Mouse (Mus musculus) midbrain, embryonic 10.5 days (tissue): Measurements from ENCODE around the gene St3gal3. TPM values are rescaled to one million over a fixed set of nuclear protein-coding genes. Genes with fewer than 3 reads are reported as not detected.

Source experiments
- DNase-seq: peaks from one replicate; pipeline ENCODE4 v3.0.0-alpha.2; 2017; ENCODE audit warnings: low spot score
- H3K27ac ChIP-seq: fragments of 300-500 bp; sonication (generic); replicated peaks from 2 replicates; pipeline ENCODE4 v1.5.1; 2016; ENCODE audit warnings: mild to moderate bottlenecking
- H3K27me3 ChIP-seq: fragments of 300-500 bp; sonication (generic); 2 replicates; pipeline ENCODE4 v1.6.1; 2016; ENCODE audit warnings: low read depth, mild to moderate bottlenecking; ENCODE audit not compliant: poor library complexity, severe bottlenecking
- H3K36me3 ChIP-seq: fragments of 300-500 bp; sonication (generic); 2 replicates; pipeline ENCODE4 v1.6.1; 2016; ENCODE audit warnings: mild to moderate bottlenecking, moderate library complexity
- H3K4me1 ChIP-seq: fragments of 300-500 bp; sonication (generic); 2 replicates; pipeline ENCODE4 v1.6.1; 2016
- H3K4me3 ChIP-seq: fragments of 300-500 bp; sonication (generic); 2 replicates; pipeline ENCODE4 v1.5.1; 2016; ENCODE audit warnings: mild to moderate bottlenecking, moderate library complexity
- H3K9me3 ChIP-seq: fragments of 300-500 bp; sonication (generic); replicated peaks from 2 replicates; pipeline ENCODE4 v1.6.1; 2016; ENCODE audit warnings: mild to moderate bottlenecking
- WGBS: fragments of 180-500 bp; shearing (Covaris S2); methylation state at CpG from one replicate; pipeline ENCODE4 v1.1.7; 2016; 5-methylcytosine and 5-hydroxymethylcytosine counted together
- polyA plus RNA-seq: library from polyadenylated mRNA; unstranded; fragments of >200 nt; fragmentation: Nextera tagmentation; extraction: Ambion mirVana; gene quantifications from 2 replicates; pipeline ENCODE4 v1.2.1, GENCODE M21; 2016

Gene St3gal3
- polyA plus RNA-seq, 1 experiment from 2014 or later = 7.3 TPM

DNA sequence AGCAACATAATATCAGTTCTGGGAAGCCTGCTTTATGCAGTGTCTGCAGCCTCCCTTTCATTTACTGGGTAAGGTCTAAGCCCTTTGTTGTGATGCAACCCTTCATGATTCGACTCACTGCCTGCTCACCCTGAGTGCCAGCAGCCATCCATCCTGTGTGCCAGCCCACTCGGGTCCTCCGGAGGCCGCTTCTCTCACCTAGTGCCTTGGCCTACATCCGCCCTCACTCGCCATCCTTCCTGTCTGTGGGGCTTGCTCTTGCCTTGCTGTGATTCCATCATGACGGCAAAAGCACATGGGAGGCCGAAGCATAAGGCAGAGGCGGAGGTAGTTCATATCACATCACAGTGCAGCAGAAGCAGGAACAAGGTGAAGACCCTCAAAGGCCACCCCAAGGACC lies 56.1 kb downstream of the St3gal3 start:
- Histone ChIP-seq H3K4me3 (no peak overlapping the region), H3K9me3 (peaks cover 4% of the 10 kb centered on the region; the same call in 1 of the 2 replicates), H3K4me1 (peaks cover 20% of the 10 kb centered on the region), H3K36me3 (peaks cover 3% of the 10 kb centered on the region), H3K27me3 (no peaks in the 10 kb centered on the region), H3K27ac (peak overlapping the region; percentile 46; the same call in 1 of the 2 replicates)
- DNase-seq = no peak
- 87% methylated on average over 9 of the region's 9 CpGs for WGBS

DNA sequence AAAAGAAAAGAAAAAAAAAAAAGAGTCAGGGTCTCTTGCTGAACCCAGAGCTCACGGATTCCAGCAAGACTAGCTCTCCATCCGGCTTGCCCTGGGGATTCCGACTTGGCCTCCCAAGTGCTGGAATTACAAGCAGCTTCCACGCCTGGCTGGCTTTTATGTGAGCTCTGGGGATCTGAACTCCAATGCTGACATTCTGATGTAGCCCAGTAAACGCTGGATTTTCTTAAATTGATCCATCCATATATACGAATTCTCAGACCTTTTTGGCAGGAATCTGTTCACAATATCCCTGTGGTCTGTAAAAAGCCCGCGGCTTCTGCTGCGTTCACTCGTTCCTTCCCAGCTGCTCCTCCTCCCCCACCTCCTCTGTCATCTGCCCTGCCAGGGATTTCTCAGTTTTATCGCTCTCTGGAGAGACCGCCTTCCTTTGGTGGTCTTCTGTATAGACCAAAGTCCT lies 57.4 kb downstream of the St3gal3 start:
- Histone ChIP-seq H3K4me1 (peaks cover 17% of the 10 kb centered on the region; the same call in 1 of the 2 replicates), H3K9me3 (peaks cover 4% of the 10 kb centered on the region; the same call in 1 of the 2 replicates), H3K27ac (no peak overlapping the region), H3K36me3 (peaks cover 3% of the 10 kb centered on the region), H3K4me3 (no peak overlapping the region), H3K27me3 (no peaks in the 10 kb centered on the region)
- DNase-seq = no peak
- WGBS = 64% methylated on average over 12 of the region's 12 CpGs

DNA sequence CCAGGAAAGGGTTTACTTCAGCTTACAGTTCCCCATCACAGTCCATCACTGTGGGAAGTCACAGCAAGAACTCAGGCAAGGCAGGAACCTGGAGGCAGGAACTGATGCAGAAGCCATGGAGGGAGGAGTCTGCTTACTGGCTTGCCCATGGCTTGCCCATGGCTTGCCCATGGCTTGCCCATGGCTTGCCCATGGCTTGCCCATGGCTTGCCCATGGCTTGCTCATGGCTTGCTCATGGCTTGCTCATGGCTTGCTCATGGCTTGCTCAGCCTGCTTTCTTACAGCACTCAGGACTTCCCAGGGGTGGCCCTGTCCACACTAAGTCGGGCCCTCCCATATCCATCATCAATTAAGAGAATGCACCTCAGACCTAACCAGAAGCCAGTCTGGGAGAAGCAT lies 58.1 kb downstream of the St3gal3 start:
- 82% methylated on average over 1 of the region's 1 CpGs for WGBS
- DNase-seq = no peak
- peaks cover 3% of the 10 kb centered on the region for H3K36me3 ChIP-seq
- no peak overlapping the region for H3K4me3 ChIP-seq
- no peak overlapping the region for H3K27ac ChIP-seq
- peaks cover 4% of the 10 kb centered on the region; the same call in 1 of the 2 replicates for H3K9me3 ChIP-seq
- H3K4me1 ChIP-seq = peaks cover 22% of the 10 kb centered on the region; the same call in 1 of the 2 replicates
- H3K27me3 ChIP-seq = no peaks in the 10 kb centered on the region

DNA sequence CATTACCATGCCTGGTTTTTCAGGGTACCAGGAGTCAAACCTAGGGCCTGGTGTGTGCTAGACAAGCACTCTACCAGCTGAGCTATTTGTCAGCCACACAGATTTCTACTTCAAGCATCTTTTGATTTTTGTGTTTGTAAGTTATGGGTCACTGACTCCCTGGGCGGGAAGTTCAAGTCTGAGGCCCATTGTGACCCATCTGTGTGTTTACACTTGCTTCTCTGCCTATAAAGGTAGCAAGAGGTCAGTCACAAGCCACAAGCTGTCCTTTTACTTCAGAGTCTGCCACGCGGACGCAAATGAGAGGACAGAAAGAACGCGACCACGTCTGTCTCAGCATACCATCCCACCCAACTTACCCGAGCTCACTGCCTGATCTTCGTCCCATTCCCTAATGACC lies 59.4 kb downstream of the St3gal3 start:
- H3K36me3 ChIP-seq = peaks cover 3% of the 10 kb centered on the region
- peaks cover 27% of the 10 kb centered on the region for H3K4me1 ChIP-seq
- DNase-seq = no peak
- peaks cover 4% of the 10 kb centered on the region; the same call in 1 of the 2 replicates for H3K9me3 ChIP-seq
- H3K27me3 ChIP-seq = no peaks in the 10 kb centered on the region
- WGBS = 83% methylated on average over 9 of the region's 9 CpGs
- H3K4me3 ChIP-seq = no peak overlapping the region
- H3K27ac ChIP-seq = 0 out of 2 replicates have a peak overlapping the region, but pooled peaks have one; percentile 28

DNA sequence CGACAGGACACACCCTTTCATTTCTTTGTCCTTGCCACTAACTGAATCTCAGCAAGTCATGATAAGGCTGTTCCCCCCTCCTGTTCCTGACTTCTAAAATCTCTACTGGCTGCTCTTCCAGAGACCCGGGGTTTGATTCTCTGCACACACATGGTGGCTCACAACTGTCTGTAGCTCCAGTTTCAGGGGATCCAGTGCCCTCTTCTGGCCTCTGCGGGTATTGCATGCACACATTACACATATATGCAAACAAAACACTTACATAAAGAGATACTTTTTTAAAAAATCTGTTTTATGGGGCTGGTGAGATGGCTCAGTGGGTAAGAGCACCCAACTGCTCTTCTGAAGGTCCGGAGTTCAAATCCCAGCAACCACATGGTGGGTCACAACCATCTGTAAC lies 60.5 kb downstream of the St3gal3 start:
- DNase-seq = no peak
- Histone ChIP-seq H3K27ac (no peak overlapping the region), H3K4me3 (no peak overlapping the region), H3K4me1 (peaks cover 29% of the 10 kb centered on the region), H3K9me3 (peaks cover 4% of the 10 kb centered on the region; the same call in 1 of the 2 replicates), H3K36me3 (peaks cover 3% of the 10 kb centered on the region), H3K27me3 (no peaks in the 10 kb centered on the region)
- WGBS = 89% methylated on average over 4 of the region's 4 CpGs

DNA sequence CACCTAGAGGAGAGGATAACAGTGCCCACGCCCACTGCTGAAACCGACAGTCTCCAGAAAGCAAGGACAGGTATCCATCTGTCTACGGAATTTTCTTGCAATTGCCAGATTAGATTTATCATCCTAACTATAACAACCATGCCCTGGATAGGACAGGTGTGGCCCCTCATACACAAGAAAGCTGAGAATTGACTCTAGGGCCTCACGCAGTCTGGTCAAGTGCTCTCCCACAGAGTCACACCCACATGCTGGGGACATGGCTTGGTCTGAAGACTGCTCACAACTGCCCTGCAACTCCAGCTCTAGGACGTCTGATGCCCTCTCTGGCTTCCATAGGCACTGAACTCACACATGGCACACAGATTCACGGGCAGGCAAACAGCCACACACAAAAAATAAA lies 61.6 kb downstream of the St3gal3 start:
- Histone ChIP-seq H3K4me3 (no peak overlapping the region), H3K27ac (no peak overlapping the region), H3K36me3 (peaks cover 3% of the 10 kb centered on the region), H3K4me1 (peaks cover 29% of the 10 kb centered on the region), H3K9me3 (peaks cover 4% of the 10 kb centered on the region; the same call in 1 of the 2 replicates), H3K27me3 (no peaks in the 10 kb centered on the region)
- DNase-seq = no peak
- WGBS = 90% methylated on average over 6 of the region's 6 CpGs

DNA sequence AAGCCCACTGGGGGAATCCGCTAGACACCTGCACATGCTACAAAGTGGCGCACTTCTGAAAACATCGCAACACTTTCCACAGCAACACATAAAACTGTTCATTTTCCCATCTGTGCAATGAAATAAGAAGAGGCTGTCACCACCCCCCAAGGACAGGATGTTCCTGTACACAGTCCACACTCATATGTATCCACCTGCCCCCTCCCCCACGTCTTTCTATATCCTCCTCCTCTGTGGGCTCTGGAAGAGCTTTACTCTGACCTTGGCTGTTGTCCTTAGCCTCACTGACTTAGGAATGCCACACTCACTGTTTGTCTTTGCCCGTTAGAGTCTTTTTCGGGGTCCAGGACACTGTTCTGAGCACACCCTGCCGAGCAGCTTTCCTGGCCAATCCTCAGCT lies 62.8 kb downstream of the St3gal3 start:
- H3K9me3 ChIP-seq = peaks cover 4% of the 10 kb centered on the region; the same call in 1 of the 2 replicates
- peaks cover 20% of the 10 kb centered on the region for H3K4me1 ChIP-seq
- H3K27ac ChIP-seq = no peak overlapping the region
- H3K4me3 ChIP-seq = no peak overlapping the region
- WGBS = 89% methylated on average over 7 of the region's 7 CpGs
- peaks cover 3% of the 10 kb centered on the region for H3K36me3 ChIP-seq
- no peaks in the 10 kb centered on the region for H3K27me3 ChIP-seq
- no peak for DNase-seq

DNA sequence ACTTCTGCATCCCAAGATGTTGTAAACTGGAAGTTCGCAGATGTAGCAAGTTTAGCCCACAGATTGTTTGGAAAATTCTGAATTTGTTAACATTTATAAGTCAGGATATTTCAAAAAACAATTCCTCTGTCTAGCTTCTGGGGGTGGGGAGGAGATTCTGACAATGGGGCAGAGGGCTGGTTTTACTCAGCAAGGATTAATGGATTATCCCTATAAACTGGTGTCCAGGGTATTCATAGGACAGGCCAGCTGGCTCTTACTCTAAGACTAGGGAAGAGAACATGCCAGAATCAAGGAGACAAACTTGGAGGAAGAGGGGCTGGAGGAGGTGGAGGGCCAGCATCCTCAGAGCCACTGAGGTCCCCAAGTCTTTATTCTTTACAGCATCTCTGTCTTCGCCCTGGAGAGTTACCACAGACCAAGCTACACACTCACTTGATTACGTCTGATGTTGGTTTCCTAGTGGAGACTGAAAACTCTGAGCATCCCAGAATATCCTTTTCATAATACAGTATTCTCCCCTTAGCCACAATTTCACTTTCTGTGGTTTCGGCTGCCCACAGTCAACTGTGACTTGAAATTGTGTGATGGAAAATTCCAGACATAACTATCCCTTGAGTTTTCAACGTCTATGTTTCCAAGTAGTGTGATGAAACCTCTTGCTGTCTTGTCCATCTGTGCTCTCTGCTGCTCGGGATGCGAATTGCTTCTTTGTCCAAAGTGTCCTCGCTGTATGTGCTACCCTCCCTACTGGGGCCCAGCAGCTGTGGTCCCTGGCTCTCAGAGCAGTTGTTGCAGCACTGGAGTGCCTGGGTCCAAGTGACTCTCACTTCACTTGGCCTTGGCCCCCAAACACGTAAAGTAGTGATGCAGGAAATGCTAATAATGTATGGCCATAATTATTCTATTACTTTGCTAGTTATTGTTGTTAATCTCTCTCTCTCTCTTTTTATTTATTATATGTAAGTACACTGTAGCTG lies 64.2 kb downstream of the St3gal3 start:
- Histone ChIP-seq H3K4me1 (peaks cover 16% of the 10 kb centered on the region), H3K27ac (no peak overlapping the region), H3K36me3 (peaks cover 3% of the 10 kb centered on the region), H3K4me3 (no peak overlapping the region), H3K9me3 (peaks cover 4% of the 10 kb centered on the region; the same call in 1 of the 2 replicates), H3K27me3 (no peaks in the 10 kb centered on the region)
- DNase-seq = no peak
- WGBS = 91% methylated on average over 9 of the region's 9 CpGs

DNA sequence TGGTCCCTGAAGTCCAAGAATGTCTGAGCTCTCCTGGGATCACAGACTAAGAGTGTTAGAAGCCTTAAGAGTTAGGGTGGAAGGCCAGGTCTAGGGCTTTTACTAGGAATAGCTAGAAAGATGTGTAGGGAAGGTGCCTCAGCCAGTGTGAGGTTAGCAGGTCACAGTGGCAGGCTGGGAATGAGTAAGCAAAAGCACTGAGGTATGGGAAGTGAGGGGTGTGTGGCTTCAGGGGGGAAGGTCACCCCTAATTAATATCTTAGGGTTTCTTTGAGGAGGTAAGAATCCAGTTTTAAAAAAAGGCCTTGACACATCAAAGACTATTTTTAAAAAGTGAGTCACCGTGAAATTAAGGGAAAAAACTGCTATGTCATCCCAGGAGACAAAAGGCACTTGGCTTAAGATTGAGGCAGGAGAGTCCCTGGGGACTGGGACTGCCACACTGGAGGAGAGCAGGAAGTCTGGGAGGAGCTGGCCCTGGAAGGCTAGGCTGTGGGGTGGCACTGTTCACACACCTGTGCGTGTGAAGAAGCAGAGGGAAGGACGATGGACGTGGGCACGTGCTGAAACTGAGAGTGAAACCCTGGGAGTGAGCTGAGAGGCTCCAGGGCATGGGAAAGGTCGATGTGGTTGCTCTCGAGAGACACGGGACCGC lies 72.8 kb downstream of the St3gal3 start:
- H3K9me3 ChIP-seq = no peaks in the 10 kb centered on the region
- no peak for DNase-seq
- no peak overlapping the region for H3K4me3 ChIP-seq
- peak overlapping the region; percentile 23; the same call in 1 of the 2 replicates for H3K27ac ChIP-seq
- WGBS = 69% methylated on average over 9 of the region's 9 CpGs
- no peaks in the 10 kb centered on the region for H3K36me3 ChIP-seq
- peaks cover 26% of the 10 kb centered on the region for H3K4me1 ChIP-seq
- H3K27me3 ChIP-seq = no peaks in the 10 kb centered on the region

DNA sequence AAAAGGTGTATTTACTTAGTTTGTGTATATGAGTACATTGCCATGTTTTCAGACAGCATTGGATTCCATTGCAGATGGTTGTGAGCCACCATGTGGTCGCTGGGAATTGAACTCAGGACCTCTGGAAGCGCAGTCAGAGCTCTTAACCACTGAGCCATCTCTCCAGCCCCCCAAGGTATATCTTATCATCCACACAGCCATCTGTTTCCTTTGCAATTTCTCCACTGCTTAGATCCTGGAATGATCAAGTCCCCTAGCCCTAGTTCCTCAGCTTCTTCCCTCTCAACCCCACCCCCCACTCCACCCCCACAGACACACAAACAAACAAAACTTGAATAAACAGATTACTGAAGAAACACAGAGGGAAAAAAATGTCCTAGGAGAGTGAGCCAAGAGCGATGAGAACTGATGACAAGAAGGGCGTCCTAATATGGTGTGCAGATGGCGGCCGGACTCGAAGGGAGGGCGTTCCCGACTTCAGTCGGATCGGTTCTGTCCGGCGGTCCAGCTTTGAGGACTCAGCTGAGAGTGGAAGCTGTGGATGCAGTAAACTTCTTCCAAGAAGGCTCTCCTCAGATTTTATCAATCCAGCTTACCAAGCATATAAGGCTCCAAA lies 73.7 kb downstream of the St3gal3 start:
- H3K9me3 ChIP-seq = no peaks in the 10 kb centered on the region
- no peak overlapping the region for H3K27ac ChIP-seq

DNA sequence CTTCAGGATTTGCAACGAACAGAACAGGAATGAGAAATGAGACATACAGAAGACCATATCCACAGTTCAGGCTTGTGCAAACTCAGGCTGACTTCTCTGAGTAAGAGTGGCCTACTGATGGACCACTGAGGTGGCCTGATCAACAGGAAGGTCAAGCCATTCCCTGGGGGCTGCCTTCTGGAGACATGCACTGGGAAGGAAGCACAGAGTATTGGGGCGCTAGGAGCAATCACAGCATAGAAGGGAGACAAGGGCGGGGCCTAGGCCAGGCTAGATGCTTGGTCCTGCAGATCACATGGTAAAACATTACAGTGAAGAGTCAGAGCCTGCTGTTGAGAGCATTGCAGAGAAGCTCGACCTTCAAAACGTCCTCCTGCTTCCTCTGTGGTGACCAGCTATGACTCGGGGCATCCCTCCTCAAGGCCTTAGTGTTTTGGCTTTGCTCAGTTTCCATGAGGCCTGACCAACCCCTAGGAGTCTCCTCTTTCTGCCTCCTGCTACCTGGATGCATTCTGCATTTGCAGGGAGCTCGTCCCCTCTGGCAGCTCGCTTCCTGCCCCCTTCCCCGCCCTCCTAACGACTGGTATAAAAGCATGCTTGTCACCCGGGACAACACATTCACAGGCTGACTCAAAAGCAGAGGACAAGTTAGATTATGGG lies 74.8 kb downstream of the St3gal3 start:
- no peak overlapping the region for H3K27ac ChIP-seq
- peaks cover 26% of the 10 kb centered on the region for H3K4me1 ChIP-seq
- H3K9me3 ChIP-seq = no peaks in the 10 kb centered on the region
- no peak for DNase-seq
- H3K27me3 ChIP-seq = no peaks in the 10 kb centered on the region
- no peak overlapping the region for H3K4me3 ChIP-seq
- H3K36me3 ChIP-seq = no peaks in the 10 kb centered on the region
- 71% methylated on average over 11 of the region's 11 CpGs for WGBS

More for the DNA sequence above, 73.7 kb downstream of the St3gal3 start:
- Histone ChIP-seq H3K27me3 (no peaks in the 10 kb centered on the region), H3K4me3 (no peak overlapping the region), H3K36me3 (no peaks in the 10 kb centered on the region), H3K4me1 (peaks cover 26% of the 10 kb centered on the region)
- 87% methylated on average over 13 of the region's 13 CpGs for WGBS
- no peak for DNase-seq
